Mouse (Mus musculus) kidney, adult 9 months (tissue): ENCODE data around the gene Stk36.

Experiments used
- DNase-seq: peaks from one replicate; pipeline ENCODE4 v3.0.0; 2022

Stk36 gene

GRCm38 (mm10) chr1:74672731-74673130 is 71.5 kb downstream of the Stk36 start:
- DNase-seq = peak; percentile 36

DNA sequence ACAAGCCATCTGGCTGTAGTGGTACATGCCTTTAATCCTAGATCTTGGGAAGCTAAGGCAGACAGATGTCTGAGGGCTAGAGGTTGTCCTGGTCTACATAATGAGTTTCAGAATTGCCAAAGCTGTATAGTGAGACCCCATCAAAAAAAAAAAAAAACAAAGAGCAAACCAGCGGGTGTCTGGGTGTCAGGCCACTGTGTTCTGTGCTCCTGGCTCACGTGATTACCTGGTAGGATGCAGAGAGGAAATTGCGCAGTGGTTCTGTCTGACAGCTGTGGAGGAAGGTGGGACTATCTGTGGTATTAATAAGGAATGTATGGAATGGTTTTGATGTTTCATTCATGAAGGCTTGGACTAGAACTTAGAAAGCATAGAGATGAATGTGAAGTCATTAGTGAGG is 75.6 kb downstream of the Stk36 start:
- DNase-seq = no peak

DNA sequence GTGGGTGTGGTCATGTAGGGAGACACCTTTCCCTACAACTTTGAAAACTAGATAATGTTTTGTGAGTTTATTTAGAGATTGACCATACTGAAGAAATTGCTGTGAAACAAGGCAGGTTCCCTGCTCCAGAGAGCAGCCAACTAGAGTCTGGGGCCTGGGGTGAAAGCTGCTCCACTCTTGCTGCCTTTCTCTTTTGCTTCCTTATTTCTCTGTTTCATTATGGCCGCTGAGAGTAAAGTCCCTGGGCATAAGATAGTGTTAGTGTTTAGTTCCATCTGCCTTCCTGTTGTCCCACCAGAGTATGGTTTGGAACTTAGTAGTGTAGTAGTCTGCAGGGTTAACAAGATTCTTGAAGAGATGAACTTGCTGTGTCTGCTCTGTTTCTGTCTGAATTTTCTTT is 76.6 kb downstream of the Stk36 start:
- no peak for DNase-seq
